23 mouse cellular contexts compared by ENCODE assay signal in the genomic region with DNA sequence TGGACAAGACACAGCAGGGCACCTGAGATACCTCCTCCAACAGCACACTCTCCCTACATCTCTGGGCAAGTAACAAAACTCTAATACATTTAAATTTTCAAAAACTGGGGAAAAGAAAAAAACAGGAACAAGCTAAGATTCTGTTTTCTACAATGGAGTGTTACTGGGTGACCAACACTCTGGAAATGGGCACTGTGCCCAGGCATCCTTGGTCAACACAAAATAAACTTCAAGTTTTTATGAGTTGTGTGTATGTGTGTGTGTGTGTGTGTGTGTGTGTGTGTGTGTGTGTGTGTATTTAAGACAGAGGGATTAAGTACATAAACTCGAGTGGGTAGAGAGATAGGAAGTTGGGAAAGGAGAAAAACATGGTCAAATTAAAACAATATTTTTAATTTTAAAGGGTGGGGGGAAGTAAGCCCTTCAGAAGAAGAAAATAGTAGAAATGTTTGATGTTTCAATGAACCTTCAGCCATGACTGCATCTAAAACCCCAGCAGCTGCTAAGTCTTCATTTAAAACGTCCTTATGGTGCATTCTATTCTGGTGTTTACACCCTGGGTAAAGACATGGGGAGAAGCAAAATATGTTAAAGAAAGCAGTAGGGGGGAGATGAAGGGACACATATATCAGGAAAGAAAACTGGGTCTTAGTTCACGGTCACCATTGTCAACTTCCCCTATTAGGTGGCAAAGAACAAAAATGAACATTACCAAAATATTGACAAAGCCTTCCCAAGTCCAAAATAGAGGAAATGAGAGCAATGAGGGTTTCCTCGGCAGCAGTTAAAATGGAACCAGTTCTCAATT.
DNase-seq lines count a peak whose midpoint lies in the region; ATAC-seq and TF ChIP-seq lines count a peak whose summit lies in the region.
"Had no signal": no experiment of that assay in that cellular context is flagged by ENCODE, and none has a peak within 500 bp of the region (broad histone marks: within the 10 kb centered on the region; RNA-seq: fewer than 3 reads in every experiment).

No protein-coding gene starts in this region.

- WGBS in forebrain, postnatal 0 days: 61% methylated on average over 4 of the region's 4 CpGs
- 79% methylated on average over 4 of the region's 4 CpGs for WGBS in forebrain, embryonic 11.5 days

- no peaks in the 10 kb centered on the region for H3K9me3 ChIP-seq in forebrain, postnatal 0 days (ENCODE audit: low read length)
- no peaks in the 10 kb centered on the region for H3K9me3 ChIP-seq in forebrain, embryonic 11.5 days (ENCODE audit: control insufficient read depth, low read length)
- H3K9me3 ChIP-seq: embryonic facial prominence, embryonic 13.5 days; forebrain, embryonic 15.5 days; heart, embryonic 13.5 days; hindbrain, embryonic 13.5 days; midbrain, embryonic 13.5 days; neural tube, embryonic 12.5 days had no signal

- H3K27ac ChIP-seq in forebrain, postnatal 0 days (ENCODE audit: low read depth, low read length): no peak overlapping the region
- no peak overlapping the region for H3K27ac ChIP-seq in forebrain, embryonic 11.5 days (ENCODE audit: low read depth, low read length)
- H3K27ac ChIP-seq in left cerebral cortex, adult 2 months: peak overlapping the region; percentile 85
- H3K27ac ChIP-seq: embryonic facial prominence, embryonic 13.5 days; forebrain, embryonic 15.5 days; gastrocnemius, adult 2 months; heart, embryonic 13.5 days; hindbrain, embryonic 13.5 days; layer of hippocampus, adult 2 months; macrophage; midbrain, embryonic 13.5 days; neural tube, embryonic 12.5 days had no signal

- no peaks in the 10 kb centered on the region for H3K4me1 ChIP-seq in forebrain, postnatal 0 days (ENCODE audit: insufficient read depth)
- H3K4me1 ChIP-seq in forebrain, embryonic 11.5 days (replicated peaks; ENCODE audit: control insufficient read depth, insufficient read depth, low read length): no peaks in the 10 kb centered on the region
- H3K4me1 ChIP-seq: embryonic facial prominence, embryonic 13.5 days; forebrain, embryonic 15.5 days; heart, embryonic 13.5 days; hindbrain, embryonic 13.5 days; midbrain, embryonic 13.5 days; neural tube, embryonic 12.5 days had no signal

- H3K36me3 ChIP-seq in forebrain, postnatal 0 days (ENCODE audit: insufficient read depth): no peaks in the 10 kb centered on the region
- H3K36me3 ChIP-seq in forebrain, embryonic 11.5 days (ENCODE audit: control insufficient read depth, insufficient read depth, low read length): no peaks in the 10 kb centered on the region
- H3K36me3 ChIP-seq: embryonic facial prominence, embryonic 13.5 days; forebrain, embryonic 15.5 days; G1E; heart, embryonic 13.5 days; hindbrain, embryonic 13.5 days; midbrain, embryonic 13.5 days; neural tube, embryonic 12.5 days had no signal

- peak; percentile 48 for ATAC-seq in forebrain, postnatal 0 days
- no peak for ATAC-seq in forebrain, embryonic 11.5 days (replicated peaks; ENCODE audit: low FRiP score)
- ATAC-seq: forebrain, embryonic 15.5 days; inflammation-experienced regulatory T-cells, adult 6 months; midbrain, embryonic 13.5 days had no signal

- intact Hi-C loops in left cerebral cortex, adult 2 months (cut with DNase I): loop anchor here (5.0 to 10.0 kb wide), 4 partner anchors 149 to 791 kb away; partner anchors contain the start of gene Arpp21

- no peaks in the 10 kb centered on the region for H3K27me3 ChIP-seq in forebrain, postnatal 0 days (ENCODE audit: insufficient read depth, low read length)
- H3K27me3 ChIP-seq in forebrain, embryonic 11.5 days (ENCODE audit: control insufficient read depth, insufficient read depth, low read length): no peaks in the 10 kb centered on the region
- H3K27me3 ChIP-seq: embryonic facial prominence, embryonic 13.5 days; forebrain, embryonic 15.5 days; heart, embryonic 13.5 days; hindbrain, embryonic 13.5 days; midbrain, embryonic 13.5 days; neural tube, embryonic 12.5 days had no signal

- DNase-seq in forebrain, postnatal 0 days: peak; percentile 36
- DNase-seq in forebrain, embryonic 11.5 days (ENCODE audit: low spot score): no peak
- no peak for DNase-seq in left cerebral cortex, adult 2 months (ENCODE audit: extremely low spot score in 1 of 2, low spot score in 2 of 2)
- no peak for DNase-seq in left cerebral cortex, adult 11 months (ENCODE audit: low spot score)
- peak; percentile 35 for DNase-seq in right cerebral cortex, postnatal 4 days
- no peak for DNase-seq in right cerebral cortex, adult 2 months (ENCODE audit: low spot score in 2 of 2)
- no peak for DNase-seq in layer of hippocampus, adult 8-10 months (ENCODE audit: low spot score in 2 of 2)
- DNase-seq: cerebellum, adult 9-10 months; gastrocnemius, adult 2 months; left cerebral cortex, postnatal 4 days; liver; lung, adult 18-20 months; thymus, postnatal 25 days had no signal

- TF ChIP-seq CTCF in forebrain, postnatal 0 days (IDR thresholded peaks at IDR 0.05; ENCODE audit: low read depth): no peak
- TF ChIP-seq CTCF in left cerebral cortex, adult 2 months (IDR thresholded peaks at IDR 0.05): no peak

- H3K4me2 ChIP-seq in forebrain, postnatal 0 days (ENCODE audit: low read depth): no peak overlapping the region
- H3K4me2 ChIP-seq in forebrain, embryonic 11.5 days (ENCODE audit: low read depth, low read length, severe bottlenecking): no peak overlapping the region
- H3K4me2 ChIP-seq: embryonic facial prominence, embryonic 13.5 days; forebrain, embryonic 15.5 days; heart, embryonic 13.5 days; hindbrain, embryonic 13.5 days; midbrain, embryonic 13.5 days; neural tube, embryonic 12.5 days had no signal

- H3K9ac ChIP-seq in forebrain, postnatal 0 days: no peak overlapping the region
- H3K9ac ChIP-seq in forebrain, embryonic 11.5 days (ENCODE audit: low read length): no peak overlapping the region
- H3K9ac ChIP-seq: embryonic facial prominence, embryonic 13.5 days; forebrain, embryonic 15.5 days; heart, embryonic 13.5 days; hindbrain, embryonic 13.5 days; midbrain, embryonic 13.5 days; neural tube, embryonic 12.5 days had no signal

- no peak overlapping the region for H3K4me3 ChIP-seq in forebrain, postnatal 0 days (ENCODE audit: low read depth, low read length)
- no peak overlapping the region for H3K4me3 ChIP-seq in forebrain, embryonic 11.5 days (ENCODE audit: low read depth, low read length)
- H3K4me3 ChIP-seq in left cerebral cortex, adult 2 months: no peak overlapping the region
- H3K4me3 ChIP-seq: embryonic facial prominence, embryonic 13.5 days; forebrain, embryonic 15.5 days; gastrocnemius, adult 2 months; heart, embryonic 13.5 days; hindbrain, embryonic 13.5 days; layer of hippocampus, adult 2 months; midbrain, embryonic 13.5 days; neural tube, embryonic 12.5 days had no signal

Comparison
In these comparisons a context has a peak if more than half of its experiments do, and no peak if none do; other contexts are left out.
1. DNase-seq: peak in forebrain, postnatal 0 days (single experiment) and right cerebral cortex, postnatal 4 days (single experiment); none in forebrain, embryonic 11.5 days (single experiment), left cerebral cortex, adult 2 months (0 of 2), left cerebral cortex, adult 11 months (single experiment), right cerebral cortex, adult 2 months (0 of 2) and layer of hippocampus, adult 8-10 months (0 of 2).